Mouse (Mus musculus): ENCODE results near the gene Palm. TPM values are rescaled to one million over a fixed set of nuclear protein-coding genes. Genes with fewer than 3 reads are reported as not detected.
A peak's percentile ranks its signal among the peaks of the same experiment; 100 is the strongest.

Gene Palm
- polyA plus RNA-seq, 1 experiment from 2014 or later = 80.7 TPM

DNA sequence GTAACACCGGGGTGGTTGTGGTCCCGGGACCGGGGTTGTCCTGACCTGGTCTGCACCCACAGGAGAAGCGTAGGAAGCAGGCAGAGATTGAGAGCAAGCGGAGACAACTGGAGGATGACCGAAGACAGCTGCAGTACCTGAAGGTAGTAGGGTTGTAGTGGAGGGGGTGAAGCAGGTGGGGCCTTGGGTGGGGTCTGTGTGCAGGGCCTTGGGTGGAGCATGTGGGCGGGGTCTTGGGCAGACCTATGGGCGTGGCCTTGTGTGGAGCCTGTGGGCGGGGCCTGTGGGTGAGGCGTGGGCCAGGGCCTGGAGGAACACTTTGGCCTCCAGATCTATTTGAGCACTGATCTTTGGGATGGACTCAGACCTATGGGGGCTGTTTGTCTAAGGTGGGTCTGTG is 13.6 kb downstream of the Palm start:
- peak overlapping the region; percentile 81; the same call in 1 of the 2 replicates for H3K27ac ChIP-seq
- peak overlapping the region; percentile 25 for H3K4me3 ChIP-seq
- no peak for DNase-seq (ENCODE audit: low spot score)
- H3K9me3 ChIP-seq = no peaks in the 10 kb centered on the region
- 71% methylated on average over 10 of the region's 10 CpGs for WGBS
- peaks cover 60% of the 10 kb centered on the region for H3K4me1 ChIP-seq
- peaks cover 33% of the 10 kb centered on the region for H3K36me3 ChIP-seq
- H3K27me3 ChIP-seq (ENCODE audit: insufficient read depth, poor library complexity, severe bottlenecking) = no peaks in the 10 kb centered on the region

DNA sequence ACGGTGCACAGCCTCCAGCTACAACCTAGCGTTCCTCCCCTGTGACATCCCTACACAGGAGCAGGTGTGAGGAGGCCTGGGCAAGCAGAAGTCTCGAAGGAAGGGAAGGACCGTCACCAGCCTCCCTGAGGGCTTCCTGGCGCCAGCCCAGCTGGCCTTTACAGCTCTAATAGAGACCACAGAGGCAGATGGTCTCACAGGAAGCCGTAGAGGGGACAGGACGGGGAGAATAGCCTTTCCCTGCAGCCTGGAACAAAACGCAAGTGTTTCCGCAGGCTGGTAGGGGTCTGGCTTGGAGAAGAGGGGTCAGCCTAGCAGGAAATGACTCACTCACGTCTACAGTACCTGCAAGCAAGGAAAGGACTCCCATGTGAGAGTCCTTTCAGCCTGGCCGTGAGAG is 14.5 kb downstream of the Palm start:
- Histone ChIP-seq H3K27ac (peak overlapping the region; percentile 81), H3K36me3 (peaks cover 38% of the 10 kb centered on the region), H3K4me3 (peak overlapping the region; percentile 25; the same call in 1 of the 2 replicates), H3K4me1 (peaks cover 56% of the 10 kb centered on the region), H3K9me3 (no peaks in the 10 kb centered on the region), H3K27me3 (ENCODE audit: insufficient read depth, poor library complexity, severe bottlenecking) (no peaks in the 10 kb centered on the region)
- no peak for DNase-seq (ENCODE audit: low spot score)
- 67% methylated on average over 11 of the region's 11 CpGs for WGBS

DNA sequence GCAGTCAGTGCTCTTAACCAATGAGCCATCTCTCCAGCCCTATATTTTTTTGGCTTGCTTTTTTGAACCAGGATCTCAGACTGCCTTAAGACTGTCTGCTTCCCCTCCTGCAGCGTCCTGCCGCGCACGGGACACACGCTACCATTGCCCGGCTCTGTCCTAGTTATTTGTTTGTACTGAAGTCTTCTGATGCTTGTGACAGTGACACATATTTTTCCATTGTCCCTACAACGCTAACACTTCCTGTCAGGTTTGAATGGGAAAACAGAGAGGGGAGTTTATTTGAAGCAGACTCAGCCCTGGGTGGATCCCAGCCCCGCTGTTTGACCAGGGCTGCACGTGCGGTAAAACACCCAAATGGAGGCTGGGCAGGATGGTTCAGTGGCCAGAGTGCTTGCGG is 15.4 kb downstream of the Palm start:
- H3K27me3 ChIP-seq (ENCODE audit: insufficient read depth, poor library complexity, severe bottlenecking) = no peaks in the 10 kb centered on the region
- no peak for DNase-seq (ENCODE audit: low spot score)
- WGBS = 75% methylated on average over 11 of the region's 11 CpGs
- 0 out of 2 replicates have a peak overlapping the region, but pooled peaks have one; percentile 25 for H3K4me3 ChIP-seq
- H3K4me1 ChIP-seq = peaks cover 47% of the 10 kb centered on the region
- no peaks in the 10 kb centered on the region for H3K9me3 ChIP-seq
- H3K27ac ChIP-seq = peak overlapping the region; percentile 81; the same call in 1 of the 2 replicates
- H3K36me3 ChIP-seq = peaks cover 38% of the 10 kb centered on the region

DNA sequence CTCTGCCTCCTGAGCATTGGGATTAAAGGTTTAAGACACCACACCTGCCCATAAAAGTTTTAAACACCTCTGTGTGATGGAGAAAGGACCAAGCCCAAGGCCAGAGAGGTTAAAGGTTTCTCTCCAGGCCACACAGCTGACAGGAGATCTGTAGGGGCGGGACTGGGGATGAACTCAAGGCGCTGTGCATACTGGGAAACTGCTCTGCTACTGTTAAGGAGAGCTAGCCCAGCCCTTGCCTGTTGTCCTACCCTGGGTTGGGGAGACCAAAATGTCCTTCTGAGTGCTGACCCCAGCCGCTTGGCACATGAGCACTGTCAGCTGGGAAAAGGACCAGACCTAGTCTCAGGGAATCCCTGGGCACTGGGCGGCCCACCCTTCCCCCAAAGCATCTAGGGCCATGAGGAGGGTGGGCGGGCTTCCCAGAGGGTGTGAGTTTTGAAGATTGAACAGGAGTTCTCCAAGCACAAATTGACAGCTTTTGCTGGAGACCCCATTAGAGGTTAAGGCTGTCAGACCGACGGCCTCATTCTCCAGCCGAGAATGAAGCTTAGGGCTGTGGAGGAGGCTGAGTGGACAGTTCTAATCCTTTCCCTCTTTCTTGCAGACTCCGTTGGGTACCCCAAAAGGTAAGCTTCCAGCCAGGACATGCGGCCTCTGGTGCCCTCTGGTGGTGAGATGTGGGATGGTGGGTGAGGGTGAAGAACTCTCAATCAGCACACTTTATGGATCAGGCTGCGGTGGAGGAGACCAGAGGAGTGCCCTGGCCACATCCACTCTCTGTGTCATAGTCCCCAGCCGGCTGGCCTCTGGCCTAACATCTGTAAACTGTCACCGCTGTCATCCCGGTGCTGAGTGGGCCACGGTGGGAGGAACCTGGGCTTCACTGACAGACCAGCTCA is 18.6 kb downstream of the Palm start:
- 21% methylated on average over 15 of the region's 15 CpGs for WGBS
- H3K27me3 ChIP-seq (ENCODE audit: insufficient read depth, poor library complexity, severe bottlenecking) = no peaks in the 10 kb centered on the region

GRCm38 (mm10) chr10:79814271-79814842 is 21.0 kb downstream of the Palm start:
- Histone ChIP-seq H3K9me3 (no peaks in the 10 kb centered on the region), H3K36me3 (peaks cover 53% of the 10 kb centered on the region), H3K4me1 (peaks cover 13% of the 10 kb centered on the region), H3K4me3 (no peak overlapping the region), H3K27ac (no peak overlapping the region), H3K27me3 (ENCODE audit: insufficient read depth, poor library complexity, severe bottlenecking) (no peaks in the 10 kb centered on the region)
- WGBS = 78% methylated on average over 5 of the region's 5 CpGs
- no peak for DNase-seq (ENCODE audit: low spot score)

More for the DNA sequence above, 18.6 kb downstream of the Palm start:
- no peak for DNase-seq (ENCODE audit: low spot score)
- peaks cover 18% of the 10 kb centered on the region for H3K4me1 ChIP-seq
- H3K4me3 ChIP-seq = no peak overlapping the region
- H3K36me3 ChIP-seq = peaks cover 53% of the 10 kb centered on the region
- H3K9me3 ChIP-seq = no peaks in the 10 kb centered on the region
- H3K27ac ChIP-seq = peak overlapping the region; percentile 44; the same call in 1 of the 2 replicates

- no peak overlapping the region for H3K27ac ChIP-seq
- H3K4me3 ChIP-seq = no peak overlapping the region
- peaks cover 16% of the 10 kb centered on the region for H3K4me1 ChIP-seq
- peaks cover 54% of the 10 kb centered on the region for H3K36me3 ChIP-seq
- H3K27me3 ChIP-seq (ENCODE audit: insufficient read depth, poor library complexity, severe bottlenecking) = no peaks in the 10 kb centered on the region
- H3K9me3 ChIP-seq = no peaks in the 10 kb centered on the region
- no peak for DNase-seq (ENCODE audit: low spot score)
- 81% methylated on average over 12 of the region's 12 CpGs for WGBS
Measured at GRCm38 (mm10) chr10:79815671-79816494, 22.5 kb downstream of the Palm start.

DNA sequence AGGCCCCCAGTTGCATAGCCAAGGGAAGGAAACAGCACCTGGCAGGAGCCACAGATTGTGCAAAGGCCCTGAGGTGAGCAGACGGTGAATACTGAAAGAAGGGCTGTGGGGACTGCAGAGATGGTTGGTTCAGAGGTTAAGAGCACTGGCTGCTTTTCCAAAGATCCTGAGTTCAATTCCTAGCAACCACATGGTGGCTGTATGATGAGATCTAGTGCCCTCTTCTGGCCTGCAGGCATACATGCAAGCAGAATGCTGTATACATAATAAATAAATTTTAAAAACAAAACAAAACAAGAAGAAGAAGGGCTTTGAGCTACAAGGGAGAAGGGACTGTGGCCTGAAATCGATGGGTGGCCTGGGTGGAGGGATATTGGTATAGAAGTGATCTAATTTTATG is 23.7 kb downstream of the Palm start:
- H3K4me1 ChIP-seq = peaks cover 13% of the 10 kb centered on the region
- H3K27me3 ChIP-seq (ENCODE audit: insufficient read depth, poor library complexity, severe bottlenecking) = no peaks in the 10 kb centered on the region
- H3K9me3 ChIP-seq = no peaks in the 10 kb centered on the region
- no peak overlapping the region for H3K27ac ChIP-seq
- H3K36me3 ChIP-seq = peaks cover 46% of the 10 kb centered on the region
- no peak overlapping the region for H3K4me3 ChIP-seq
- no peak for DNase-seq (ENCODE audit: low spot score)
- 81% methylated on average over 2 of the region's 2 CpGs for WGBS

- H3K36me3 ChIP-seq = peaks cover 41% of the 10 kb centered on the region
- 65% methylated on average over 4 of the region's 4 CpGs for WGBS
- H3K4me1 ChIP-seq = peaks cover 21% of the 10 kb centered on the region
Measured at GRCm38 (mm10) chr10:79818225-79818624, 24.9 kb downstream of the Palm start.

DNA sequence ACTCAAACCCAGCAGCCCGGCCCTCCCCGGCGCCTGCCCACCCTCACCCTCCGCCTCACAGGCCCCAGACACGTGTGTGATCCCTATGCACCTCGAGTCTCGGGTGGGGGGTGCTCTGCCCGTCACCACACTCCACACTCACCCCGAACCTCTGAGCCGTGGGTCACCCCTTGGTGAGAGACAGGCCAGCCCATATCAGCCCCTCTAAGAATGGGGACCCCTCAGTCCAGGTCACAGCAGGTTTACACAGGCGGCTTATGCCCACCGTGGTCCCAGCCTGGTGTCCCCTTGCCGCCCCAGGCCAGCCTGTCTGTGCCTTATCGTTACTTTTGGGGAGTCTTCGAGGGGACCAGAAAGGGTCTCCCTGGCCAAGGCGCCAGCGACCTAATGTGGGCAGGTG is 26.2 kb downstream of the Palm start:
- WGBS = 83% methylated on average over 17 of the region's 17 CpGs
- Histone ChIP-seq H3K36me3 (peaks cover 41% of the 10 kb centered on the region), H3K9me3 (no peaks in the 10 kb centered on the region), H3K4me1 (peaks cover 32% of the 10 kb centered on the region), H3K27me3 (ENCODE audit: insufficient read depth, poor library complexity, severe bottlenecking) (no peaks in the 10 kb centered on the region), H3K27ac (no peak overlapping the region), H3K4me3 (no peak overlapping the region)
- no peak for DNase-seq (ENCODE audit: low spot score)

More at GRCm38 (mm10) chr10:79818225-79818624, 24.9 kb downstream of the Palm start:
- H3K9me3 ChIP-seq = no peaks in the 10 kb centered on the region
- H3K27ac ChIP-seq = no peak overlapping the region
- no peak for DNase-seq (ENCODE audit: low spot score)
- no peaks in the 10 kb centered on the region for H3K27me3 ChIP-seq (ENCODE audit: insufficient read depth, poor library complexity, severe bottlenecking)
- no peak overlapping the region for H3K4me3 ChIP-seq

GRCm38 (mm10) chr10:79820277-79820676 is 26.9 kb downstream of the Palm start:
- 76% methylated on average over 8 of the region's 8 CpGs for WGBS
- H3K27me3 ChIP-seq (ENCODE audit: insufficient read depth, poor library complexity, severe bottlenecking) = no peaks in the 10 kb centered on the region
- H3K27ac ChIP-seq = no peak overlapping the region
- H3K9me3 ChIP-seq = no peaks in the 10 kb centered on the region
- no peak overlapping the region for H3K4me3 ChIP-seq
- DNase-seq (ENCODE audit: low spot score) = no peak
- peaks cover 35% of the 10 kb centered on the region for H3K4me1 ChIP-seq
- peaks cover 36% of the 10 kb centered on the region for H3K36me3 ChIP-seq

GRCm38 (mm10) chr10:79820782-79821181 is 27.4 kb downstream of the Palm start, which contains the start of gene Misp:
Gene Misp (plus strand): TSS chr10:79820989.
- H3K4me1 ChIP-seq = peaks cover 35% of the 10 kb centered on the region
- H3K27ac ChIP-seq = no peak within 1 kb of the TSS
- peaks cover 33% of the 10 kb centered on the region for H3K36me3 ChIP-seq
- WGBS = 58% methylated on average over 11 of the region's 11 CpGs
- H3K27me3 ChIP-seq (ENCODE audit: insufficient read depth, poor library complexity, severe bottlenecking) = no peaks in the 10 kb centered on the region
- no peaks in the 10 kb centered on the region for H3K9me3 ChIP-seq
- H3K4me3 ChIP-seq = no peak within 1 kb of the TSS
- DNase-seq (ENCODE audit: low spot score) = no peak

DNA sequence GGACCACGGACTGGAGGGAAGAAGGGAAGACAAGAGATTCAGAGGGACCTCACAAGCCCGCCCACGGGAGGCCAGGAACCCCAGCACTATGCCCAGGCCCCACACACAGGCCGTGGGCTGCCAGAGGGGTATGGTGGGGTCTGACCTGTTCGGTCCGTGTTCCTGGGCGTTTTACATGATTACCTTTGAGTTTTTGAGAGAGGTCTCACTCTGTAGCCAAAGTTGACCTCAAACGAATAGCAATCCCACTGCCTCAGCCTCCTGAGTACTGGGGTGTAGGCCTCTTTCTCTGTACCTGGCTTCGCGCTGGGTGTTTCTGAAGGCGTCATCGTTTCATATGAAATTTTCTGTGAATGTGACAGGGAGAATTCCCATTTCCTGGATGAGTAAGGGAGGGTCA is 28.4 kb downstream of the Palm start:
- no peaks in the 10 kb centered on the region for H3K9me3 ChIP-seq
- H3K27me3 ChIP-seq (ENCODE audit: insufficient read depth, poor library complexity, severe bottlenecking) = no peaks in the 10 kb centered on the region
- H3K27ac ChIP-seq = no peak overlapping the region
- DNase-seq (ENCODE audit: low spot score) = no peak
- peaks cover 35% of the 10 kb centered on the region for H3K4me1 ChIP-seq
- 85% methylated on average over 12 of the region's 12 CpGs for WGBS
- no peak overlapping the region for H3K4me3 ChIP-seq
- peaks cover 24% of the 10 kb centered on the region for H3K36me3 ChIP-seq

All from heart, embryonic 10.5 days (tissue).